Comparison of ENCODE assay signal across 28 mouse cellular contexts in genomic region chr15:86364948-86365658, GRCm38 (mm10).
DNase-seq lines count a peak whose midpoint lies in the region; ATAC-seq and TF ChIP-seq lines count a peak whose summit lies in the region.
"Had no signal": no experiment of that assay in that cellular context is flagged by ENCODE, and none has a peak within 500 bp of the region (broad histone marks: within the 10 kb centered on the region; RNA-seq: fewer than 3 reads in every experiment).

No protein-coding gene starts in this region.

- TF ChIP-seq CTCF in hindbrain, postnatal 0 days (IDR thresholded peaks at IDR 0.05; ENCODE audit: low read depth) = no peak

- WGBS in hindbrain, postnatal 0 days = 60% methylated on average over 10 of the region's 10 CpGs
- WGBS in hindbrain, embryonic 16.5 days = 77% methylated on average over 10 of the region's 10 CpGs
- WGBS in macrophage (ENCODE audit: missing documents) = 90% methylated on average over 10 of the region's 10 CpGs

- 0 out of 2 replicates have a peak overlapping the region, but pooled peaks have one; percentile 13 for H3K9ac ChIP-seq in hindbrain, postnatal 0 days (replicated peaks; ENCODE audit: low read length)
- no peak overlapping the region for H3K9ac ChIP-seq in hindbrain, embryonic 16.5 days (ENCODE audit: low read depth, low read length)
- H3K9ac ChIP-seq: embryonic facial prominence, embryonic 15.5 days; forebrain, postnatal 0 days; heart, embryonic 13.5 days; liver, embryonic 15.5 days; lung, embryonic 15.5 days; stomach, embryonic 15.5 days had no signal

- no peaks in the 10 kb centered on the region for H3K9me3 ChIP-seq in hindbrain, postnatal 0 days (ENCODE audit: low read length)
- H3K9me3 ChIP-seq in hindbrain, embryonic 16.5 days (ENCODE audit: control insufficient read depth, low read length) = no peaks in the 10 kb centered on the region
- H3K9me3 ChIP-seq: embryonic facial prominence, embryonic 15.5 days; heart, embryonic 13.5 days; limb, embryonic 10.5 days; liver, embryonic 15.5 days; lung, embryonic 15.5 days; midbrain, embryonic 10.5 days; stomach, embryonic 15.5 days had no signal

- H3K4me3 ChIP-seq in hindbrain, postnatal 0 days (ENCODE audit: low read length) = no peak overlapping the region
- no peak overlapping the region for H3K4me3 ChIP-seq in hindbrain, embryonic 16.5 days (ENCODE audit: low read length)
- H3K4me3 ChIP-seq in macrophage (ENCODE audit: inconsistent target) = no peak overlapping the region
- H3K4me3 ChIP-seq: embryonic facial prominence, embryonic 15.5 days; heart, embryonic 13.5 days; limb, embryonic 10.5 days; liver, embryonic 15.5 days; lung, embryonic 15.5 days; midbrain, embryonic 10.5 days; myocyte; stomach, embryonic 15.5 days had no signal

- H3K4me1 ChIP-seq in hindbrain, postnatal 0 days (ENCODE audit: insufficient read depth, low read length) = peaks cover 40% of the 10 kb centered on the region
- peaks cover 51% of the 10 kb centered on the region for H3K4me1 ChIP-seq in hindbrain, embryonic 16.5 days (ENCODE audit: control insufficient read depth, insufficient read depth, low read depth, low read length)
- H3K4me1 ChIP-seq: embryonic facial prominence, embryonic 15.5 days; stomach, embryonic 15.5 days had no signal

- peaks cover 14% of the 10 kb centered on the region; the same call in 1 of the 2 replicates for H3K79me2 ChIP-seq in macrophage (ENCODE audit: inconsistent target)

- no peaks in the 10 kb centered on the region for H3K27me3 ChIP-seq in hindbrain, postnatal 0 days (ENCODE audit: insufficient read depth, low read length)
- H3K27me3 ChIP-seq in hindbrain, embryonic 16.5 days (replicated peaks; ENCODE audit: control insufficient read depth, insufficient read depth, low read length) = no peaks in the 10 kb centered on the region
- H3K27me3 ChIP-seq: embryonic facial prominence, embryonic 15.5 days; liver, embryonic 15.5 days; lung, embryonic 15.5 days; stomach, embryonic 15.5 days had no signal

- H3K27ac ChIP-seq in hindbrain, postnatal 0 days = no peak overlapping the region
- H3K27ac ChIP-seq in hindbrain, embryonic 16.5 days (ENCODE audit: low read depth, low read length) = no peak overlapping the region; the same call in 1 of the 2 replicates
- peak overlapping the region; percentile 69; the same call in 1 of the 2 replicates for H3K27ac ChIP-seq in macrophage
- H3K27ac ChIP-seq: embryonic facial prominence, embryonic 15.5 days; heart, embryonic 13.5 days; limb, embryonic 10.5 days; liver, embryonic 15.5 days; lung, embryonic 15.5 days; midbrain, embryonic 10.5 days; stomach, embryonic 15.5 days had no signal

- ATAC-seq in CD4-positive, CD25-positive, alpha-beta regulatory T cell, adult 4 months = no peak
- no peak for ATAC-seq in hindbrain, postnatal 0 days
- ATAC-seq in hindbrain, embryonic 16.5 days = no peak
- ATAC-seq: forebrain, postnatal 0 days; intestine, postnatal 0 days; midbrain, embryonic 16.5 days had no signal

- H3K36me3 ChIP-seq in hindbrain, postnatal 0 days (ENCODE audit: insufficient read depth, low read length) = no peaks in the 10 kb centered on the region
- no peaks in the 10 kb centered on the region for H3K36me3 ChIP-seq in hindbrain, embryonic 16.5 days (ENCODE audit: control insufficient read depth, insufficient read depth, low read length)
- H3K36me3 ChIP-seq in macrophage (ENCODE audit: inconsistent target) = peaks cover 21% of the 10 kb centered on the region; the same call in 1 of the 2 replicates
- H3K36me3 ChIP-seq: embryonic facial prominence, embryonic 15.5 days; heart, embryonic 13.5 days; limb, embryonic 10.5 days; liver, embryonic 15.5 days; lung, embryonic 15.5 days; midbrain, embryonic 10.5 days; stomach, embryonic 15.5 days had no signal

- peak; percentile 24 for DNase-seq in CD4-positive, CD25-positive, alpha-beta regulatory T cell, adult 2 months (ENCODE audit: low read depth, low spot score)
- DNase-seq in hindbrain, postnatal 0 days (ENCODE audit: low spot score) = no peak
- DNase-seq in thymus, postnatal 25 days = peak; percentile 66
- no peak for DNase-seq in yolk sac, embryonic 10.5 days (ENCODE audit: low spot score)
- no peak for DNase-seq in adrenal gland, adult 2 months
- DNase-seq: adrenal gland, postnatal 25 days; cerebellum, adult 11-12 months; forebrain, postnatal 0 days; gastrocnemius, postnatal 25 days; heart, adult 18-20 months; heart, postnatal 14 days; kidney, postnatal 25 days; liver; lung, postnatal 36 days; right cerebral cortex, postnatal 4 days had no signal

- H3K4me2 ChIP-seq in hindbrain, postnatal 0 days (ENCODE audit: low read depth, low read length) = no peak overlapping the region
- H3K4me2 ChIP-seq in hindbrain, embryonic 16.5 days (ENCODE audit: low read length) = no peak overlapping the region
- H3K4me2 ChIP-seq: embryonic facial prominence, embryonic 15.5 days; heart, embryonic 13.5 days; liver, embryonic 15.5 days; lung, embryonic 15.5 days; stomach, embryonic 15.5 days had no signal

Comparison
In these comparisons a context has a peak if more than half of its experiments do, and no peak if none do; other contexts are left out.
1. DNase-seq: peak in CD4-positive, CD25-positive, alpha-beta regulatory T cell, adult 2 months (single experiment) and thymus, postnatal 25 days (single experiment); none in hindbrain, postnatal 0 days (single experiment), yolk sac, embryonic 10.5 days (single experiment) and adrenal gland, adult 2 months (single experiment).